Mouse (Mus musculus) CH12.LX (cell line): ENCODE measurements at regions not wholly inside any gene's neighbourhood (a gene's known extent, or its start where the extent isn't known, plus 50 kb on each side); places are given as distances from the start of the nearest gene placed in this dataset.

Experiments
- DNase-seq: peaks from one replicate; pipeline ENCODE4 v3.0.0-alpha.2; 2013; ENCODE audit errors: extremely low read depth
- H3K27ac ChIP-seq: 2 replicates; pipeline ENCODE4 v1.5.1; 2012; ENCODE audit warnings: low read depth, mild to moderate bottlenecking, control low read depth, moderate library complexity; ENCODE audit not compliant: insufficient read depth
- H3K27me3 ChIP-seq: replicated peaks from 2 replicates; pipeline ENCODE3; 2012; ENCODE audit warnings: inconsistent platforms
- H3K36me3 ChIP-seq, 2 experiments: replicated peaks in 1 of 2; 2 replicates each; pipeline versions ENCODE3 to v1.6.1; 2012; ENCODE audit warnings: inconsistent platforms in 1 of 2, low read length in 1 of 2, mild to moderate bottlenecking in 1 of 2, mixed read lengths in 1 of 2, moderate library complexity in 1 of 2; ENCODE audit not compliant: control insufficient read depth in 1 of 2, insufficient read depth in 1 of 2
- H3K4me1 ChIP-seq, 2 experiments: 2 replicates each; pipeline ENCODE4 v1.6.1; 2012; ENCODE audit warnings: inconsistent platforms in 1 of 2, moderate library complexity in 1 of 2; ENCODE audit not compliant: insufficient read depth in 2 of 2, control insufficient read depth in 1 of 2
- H3K4me2 ChIP-seq: 2 replicates; pipeline ENCODE4 v1.6.1; 2012; ENCODE audit warnings: low read depth, mild to moderate bottlenecking, control low read depth; ENCODE audit not compliant: poor library complexity, insufficient read depth, severe bottlenecking
- H3K4me3 ChIP-seq, 3 experiments: fragments of 150-350 bp in 1 of 3; sonication (generic) in 1 of 3; replicated peaks in 1 of 3; 2 replicates each; pipeline versions ENCODE3 to v1.5.1; 2011 to 2012; ENCODE audit warnings: low read depth in 2 of 3, low read length in 2 of 3, mild to moderate bottlenecking in 2 of 3, moderate library complexity in 2 of 3, control low read depth in 1 of 3, improper control_type of control experiment in 1 of 3, inconsistent platforms in 1 of 3, mixed read lengths in 1 of 3; ENCODE audit not compliant: poor library complexity in 1 of 3
- H3K79me2 ChIP-seq: replicated peaks from 2 replicates; pipeline ENCODE4 v1.6.1; 2012; ENCODE audit warnings: mild to moderate bottlenecking, moderate library complexity; ENCODE audit not compliant: control insufficient read depth, poor library complexity, insufficient read depth, severe bottlenecking; ENCODE audit errors: extremely low read depth
- H3K9ac ChIP-seq: 2 replicates; pipeline ENCODE4 v1.6.1; 2012; ENCODE audit warnings: low read depth, mild to moderate bottlenecking, control low read depth, moderate library complexity; ENCODE audit not compliant: insufficient read depth
- H3K9me3 ChIP-seq: replicated peaks from 2 replicates; pipeline ENCODE3; 2012; ENCODE audit warnings: low read length, inconsistent platforms, mixed read lengths
- BHLHE40 ChIP-seq: IDR thresholded peaks from 2 replicates; pipeline ENCODE4 v1.6.1; 2011; ENCODE audit warnings: mild to moderate bottlenecking, low read depth, low read length, improper control_type of control experiment
- CHD1 ChIP-seq: IDR thresholded peaks from 2 replicates; pipeline ENCODE4 v1.6.1; 2012; ENCODE audit warnings: low read depth, low read length, improper control_type of control experiment, inconsistent platforms
- CTCF ChIP-seq, 2 experiments: IDR thresholded peaks in 1 of 2; conservative IDR thresholded peaks in 1 of 2; 2 replicates each; pipeline ENCODE4 v1.5.1; 2011 to 2012; ENCODE audit warnings: low read depth in 2 of 2, low read length in 2 of 2, improper control_type of control experiment in 1 of 2, inconsistent platforms in 1 of 2, mild to moderate bottlenecking in 1 of 2, moderate library complexity in 1 of 2
- E2F4 ChIP-seq: IDR thresholded peaks from 2 replicates; pipeline ENCODE4 v1.6.1; 2011; ENCODE audit warnings: low read depth, low read length, improper control_type of control experiment; ENCODE audit not compliant: insufficient replicate concordance
- ELF1 ChIP-seq: IDR thresholded peaks from 2 replicates; pipeline ENCODE4 v1.6.1; 2014; ENCODE audit warnings: low read depth, mild to moderate bottlenecking, inconsistent platforms, low read length, improper control_type of control experiment
- EP300 ChIP-seq: IDR thresholded peaks from 2 replicates; pipeline ENCODE4 v1.6.1; 2011; ENCODE audit warnings: low read length, improper control_type of control experiment
- ETS1 ChIP-seq: conservative IDR thresholded peaks from 2 replicates; pipeline ENCODE4 v1.6.1; 2012; ENCODE audit warnings: low read depth, mild to moderate bottlenecking, inconsistent platforms, low read length, improper control_type of control experiment, moderate library complexity
- GABPA ChIP-seq: IDR thresholded peaks from 2 replicates; pipeline ENCODE4 v1.6.1; 2012; ENCODE audit warnings: low read depth, low read length, improper control_type of control experiment, inconsistent platforms; ENCODE audit not compliant: insufficient replicate concordance
- HCFC1 ChIP-seq: IDR thresholded peaks from 2 replicates; pipeline ENCODE4 v1.6.1; 2012; ENCODE audit warnings: low read depth, mild to moderate bottlenecking, inconsistent platforms, low read length, improper control_type of control experiment
- IRF4 ChIP-seq: IDR thresholded peaks from 2 replicates; pipeline ENCODE4 v1.6.1; 2014; ENCODE audit warnings: low read depth, mild to moderate bottlenecking, inconsistent platforms, low read length, improper control_type of control experiment
- KAT2A ChIP-seq: IDR thresholded peaks from 2 replicates; pipeline ENCODE4 v1.6.1; 2012; ENCODE audit warnings: low read length, improper control_type of control experiment, inconsistent platforms; ENCODE audit not compliant: insufficient replicate concordance
- MAFK ChIP-seq: IDR thresholded peaks from 2 replicates; pipeline ENCODE4 v1.6.1; 2011; ENCODE audit warnings: low read length, improper control_type of control experiment; ENCODE audit not compliant: insufficient replicate concordance
- MAX ChIP-seq: IDR thresholded peaks from 2 replicates; pipeline ENCODE4 v1.6.1; 2011; ENCODE audit warnings: low read length, improper control_type of control experiment
- MEF2A ChIP-seq: IDR thresholded peaks from 2 replicates; pipeline ENCODE4 v1.6.1; 2014; ENCODE audit warnings: low read depth, mild to moderate bottlenecking, inconsistent platforms, low read length, improper control_type of control experiment, borderline replicate concordance
- MXI1 ChIP-seq: IDR thresholded peaks from 2 replicates; pipeline ENCODE4 v1.6.1; 2011; ENCODE audit warnings: mild to moderate bottlenecking, low read depth, low read length, improper control_type of control experiment
- MYC ChIP-seq: IDR thresholded peaks from 2 replicates; pipeline ENCODE4 v1.6.1; 2011; ENCODE audit warnings: low read depth, mild to moderate bottlenecking, improper control_type of control experiment, low read length
- NELFE ChIP-seq: IDR thresholded peaks from 2 replicates; pipeline ENCODE4 v1.6.1; 2011; ENCODE audit warnings: low read depth, low read length, improper control_type of control experiment
- NRF1 ChIP-seq: IDR thresholded peaks from 2 replicates; pipeline ENCODE4 v1.6.1; 2014; ENCODE audit warnings: low read depth, mild to moderate bottlenecking, inconsistent platforms, low read length, improper control_type of control experiment, moderate library complexity
- PAX5 ChIP-seq: IDR thresholded peaks from 2 replicates; pipeline ENCODE4 v1.6.1; 2012; ENCODE audit warnings: low read length, inconsistent platforms, mixed read lengths
- RCOR1 ChIP-seq: conservative IDR thresholded peaks from 2 replicates; pipeline ENCODE4 v1.6.1; 2012; ENCODE audit warnings: low read depth, mild to moderate bottlenecking, inconsistent platforms, low read length, improper control_type of control experiment
- SIN3A ChIP-seq: IDR thresholded peaks from 2 replicates; pipeline ENCODE4 v1.6.1; 2012; ENCODE audit warnings: low read length, improper control_type of control experiment, inconsistent platforms
- UBTF ChIP-seq: IDR thresholded peaks from 2 replicates; pipeline ENCODE4 v1.6.1; 2012; ENCODE audit warnings: low read depth, mild to moderate bottlenecking, inconsistent platforms, low read length, improper control_type of control experiment, moderate library complexity
- USF1 ChIP-seq: IDR thresholded peaks from 2 replicates; pipeline ENCODE4 v1.6.1; 2014; ENCODE audit warnings: low read depth, mild to moderate bottlenecking, inconsistent platforms, low read length, improper control_type of control experiment
- dilution Hi-C: fragments of 300-500 bp; cut with MboI; formaldehyde crosslinking; loops from 2 replicates; pipeline ENCODE4 v1.14.3; 2020; ENCODE audit warnings: low sequenced_read_pairs; ENCODE audit not compliant: extremely low pct_unique_long_range_greater_than_20kb, extremely low pct_ligation_motif_present
- in situ Hi-C: fragments of 300-500 bp; cut with MboI; formaldehyde crosslinking; loops from 3 replicates; pipeline ENCODE4 v1.14.3; 2019; ENCODE audit warnings: low sequenced_read_pairs, low pct_ligation_motif_present, low pct_unique_long_range_greater_than_20kb, mixed read lengths

DNA sequence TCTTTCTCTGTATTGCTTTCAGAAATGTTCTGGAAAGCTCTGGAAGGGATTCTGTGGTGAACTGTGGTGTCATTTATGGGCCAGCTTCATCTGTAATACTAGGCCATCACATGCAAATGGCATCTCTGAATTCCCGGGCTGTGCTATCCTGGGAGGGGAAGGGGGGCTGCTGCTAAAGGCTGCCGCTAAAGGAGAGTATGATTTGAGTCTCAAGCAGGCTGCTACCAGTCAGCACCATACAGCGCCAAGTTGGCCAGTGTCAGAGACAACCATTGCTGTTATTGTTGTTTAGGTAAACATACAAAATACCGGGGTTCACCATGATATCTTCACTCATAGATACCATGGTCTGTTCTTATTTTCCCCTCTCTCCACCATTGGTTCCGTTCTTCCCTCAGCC is 543.5 kb downstream of the Zfp704 start:
- Histone ChIP-seq H3K27me3 (no peaks in the 10 kb centered on the region), H3K9me3 (no peaks in the 10 kb centered on the region), H3K4me1 (peaks cover 2 to 5% of the 10 kb centered on the region in 2 experiments; a peak in 2 of 4 replicates), H3K36me3 (no peaks in the 10 kb centered on the region), H3K4me2 (0 out of 2 replicates have a peak overlapping the region, but pooled peaks have one; percentile 17), H3K4me3 (no peak overlapping the region), H3K9ac (no peak overlapping the region), H3K27ac (no peak overlapping the region), H3K79me2 (no peaks in the 10 kb centered on the region)
- DNase-seq: no peak
- TF ChIP-seq NELFE (no peak), MAFK (no peak), RCOR1 (no peak), MYC (no peak), GABPA (no peak), NRF1 (no peak), SIN3A (no peak), E2F4 (no peak), MAX (no peak), ELF1 (no peak), MEF2A (no peak), HCFC1 (no peak)
- dilution Hi-C loops (no loop called here), in situ Hi-C loops (loop anchor here (25.0 kb wide), 1 partner anchor 479 kb away; no protein-coding TSS in a partner anchor)

DNA sequence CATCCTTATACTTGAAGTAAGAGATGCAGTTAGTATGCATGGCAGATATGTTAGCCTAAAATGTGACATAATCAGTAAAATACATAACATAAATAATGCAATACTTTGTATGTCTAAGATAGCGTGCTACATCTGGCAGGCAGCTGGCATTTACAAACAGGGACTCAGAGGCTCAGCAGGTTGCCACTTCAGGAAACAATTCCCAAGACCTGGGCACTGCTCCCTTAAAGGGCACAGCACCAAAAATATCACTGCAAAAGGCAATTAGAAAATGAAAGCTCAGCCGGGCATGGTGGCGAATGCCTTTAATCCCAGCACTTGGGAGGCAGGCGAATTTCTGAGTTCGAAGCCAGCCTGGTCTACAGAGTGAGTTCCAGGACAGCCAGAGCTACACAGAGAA is 544.0 kb downstream of the Zfp704 start:
- Histone ChIP-seq H3K27ac (no peak overlapping the region), H3K9ac (no peak overlapping the region), H3K4me1 (peaks cover 3 to 5% of the 10 kb centered on the region in 2 experiments; a peak in 3 of 4 replicates), H3K36me3 (no peaks in the 10 kb centered on the region), H3K79me2 (no peaks in the 10 kb centered on the region), H3K4me3 (no peak overlapping the region), H3K9me3 (no peaks in the 10 kb centered on the region), H3K27me3 (no peaks in the 10 kb centered on the region), H3K4me2 (peak overlapping the region; percentile 42; the same call in 1 of the 2 replicates)
- DNase-seq: no peak
- in situ Hi-C loops (loop anchor here (25.0 kb wide), 1 partner anchor 479 kb away; no protein-coding TSS in a partner anchor), dilution Hi-C loops (no loop called here)
- TF ChIP-seq MAFK (no peak), USF1 (no peak), CHD1 (no peak), EP300 (no peak), KAT2A (no peak), ELF1 (no peak), MAX (no peak), NRF1 (no peak), ETS1 (no peak), BHLHE40 (no peak), SIN3A (no peak), PAX5 (no peak), IRF4 (no peak), GABPA (no peak), CTCF (conservative IDR thresholded peaks at IDR 0.05 in 1 of 2, IDR thresholded peaks at IDR 0.05 in 1 of 2; ENCODE audit: low read depth in 2 of 2, low read length in 2 of 2) (no peak), MXI1 (no peak), UBTF (no peak), NELFE (no peak)
